Mouse (Mus musculus): ENCODE results near the gene Zbtb7a. TPM values are rescaled to one million over a fixed set of nuclear protein-coding genes. Genes with fewer than 3 reads are reported as not detected.
A peak's percentile ranks its signal among the peaks of the same experiment; 100 is the strongest.
"Not testable (repeated sequence)": the region's sequence is repeated elsewhere in the genome, so short reads cannot be mapped to it uniquely, and the experiment has no call there.

Gene Zbtb7a
- total RNA-seq, 2 experiments from 2014 or later: 8.8 to 27.0 TPM

- peak; percentile 12 for ATAC-seq (ENCODE audit: poor library complexity, severe bottlenecking)
Measured at GRCm38 (mm10) chr10:81168087-81168431, 33.0 kb downstream of the Zbtb7a start.

- peak; percentile 45 for ATAC-seq (ENCODE audit: poor library complexity, severe bottlenecking)
Measured at GRCm38 (mm10) chr10:81168521-81169244, 33.7 kb downstream of the Zbtb7a start.

GRCm38 (mm10) chr10:81169411-81169900 is 34.4 kb downstream of the Zbtb7a start:
- ATAC-seq (ENCODE audit: poor library complexity, severe bottlenecking): peak; percentile 17

- ATAC-seq (ENCODE audit: poor library complexity, severe bottlenecking): peak; percentile 42
Measured at GRCm38 (mm10) chr10:81173132-81173531, 38.1 kb downstream of the Zbtb7a start.

GRCm38 (mm10) chr10:81174617-81175344 is 39.8 kb downstream of the Zbtb7a start:
- peak; percentile 71 for ATAC-seq (ENCODE audit: poor library complexity, severe bottlenecking)

GRCm38 (mm10) chr10:81175345-81175701 is 40.3 kb downstream of the Zbtb7a start:
- not testable (repeated sequence) for ATAC-seq (ENCODE audit: poor library complexity, severe bottlenecking)

GRCm38 (mm10) chr10:81175936-81176465 is 41.0 kb downstream of the Zbtb7a start:
- no peak for ATAC-seq (ENCODE audit: poor library complexity, severe bottlenecking)

GRCm38 (mm10) chr10:81176466-81177271 is 41.6 kb downstream of the Zbtb7a start, which contains the start of gene Eef2:
TSS of gene Eef2 (plus strand) at chr10:81176631.
- peak; percentile 68 for ATAC-seq (ENCODE audit: poor library complexity, severe bottlenecking)

- ATAC-seq (ENCODE audit: poor library complexity, severe bottlenecking): no peak
Measured at GRCm38 (mm10) chr10:81177491-81177925, 42.5 kb downstream of the Zbtb7a start.

GRCm38 (mm10) chr10:81177958-81178712 is 43.1 kb downstream of the Zbtb7a start:
- no peak for ATAC-seq (ENCODE audit: poor library complexity, severe bottlenecking)

GRCm38 (mm10) chr10:81178927-81179326 is 43.9 kb downstream of the Zbtb7a start:
- no peak for ATAC-seq (ENCODE audit: poor library complexity, severe bottlenecking)

GRCm38 (mm10) chr10:81179451-81180342 is 44.7 kb downstream of the Zbtb7a start:
- no peak for ATAC-seq (ENCODE audit: poor library complexity, severe bottlenecking)

- ATAC-seq (ENCODE audit: poor library complexity, severe bottlenecking): no peak
Measured at GRCm38 (mm10) chr10:81180946-81181345, 45.9 kb downstream of the Zbtb7a start.

- ATAC-seq (ENCODE audit: poor library complexity, severe bottlenecking): not testable (repeated sequence)
Measured at GRCm38 (mm10) chr10:81181860-81182259, 46.8 kb downstream of the Zbtb7a start.

- peak; percentile 94 for ATAC-seq (ENCODE audit: poor library complexity, severe bottlenecking)
Measured at GRCm38 (mm10) chr10:81182336-81183333, 47.6 kb downstream of the Zbtb7a start, which contains the start of gene Dapk3. TSS of gene Dapk3 (plus strand) at chr10:81183005.

- no peak for ATAC-seq (ENCODE audit: poor library complexity, severe bottlenecking)
Measured at GRCm38 (mm10) chr10:81183805-81184204, 48.8 kb downstream of the Zbtb7a start, which contains the start of gene 4930442H23Rik. TSS of gene 4930442H23Rik (minus strand) at chr10:81183849.

- ATAC-seq (ENCODE audit: poor library complexity, severe bottlenecking): no peak
Measured at GRCm38 (mm10) chr10:81184765-81185164, 49.7 kb downstream of the Zbtb7a start.

GRCm38 (mm10) chr10:81187161-81187560 is 52.1 kb downstream of the Zbtb7a start:
- no peak for ATAC-seq (ENCODE audit: poor library complexity, severe bottlenecking)

All from megakaryocyte, adult 5-6 weeks (primary cell).